Mouse (Mus musculus) megakaryocyte-erythroid progenitor cell, adult 5-6 weeks (primary cell): Measurements from ENCODE around the gene Chpf2. TPM values are rescaled to one million over a fixed set of nuclear protein-coding genes. Genes with fewer than 3 reads are reported as not detected.

Experiments used
- ATAC-seq: replicated peaks from 2 replicates; pipeline ENCODE4 v1.8.0; 2016; ENCODE audit warnings: mild to moderate bottlenecking, inconsistent platforms; ENCODE audit not compliant: severe bottlenecking, poor library complexity, low FRiP score, low TSS enrichment
- total RNA-seq, 2 experiments: library from RNA; stranded (forward) in 1 of 2; stranded (reverse) in 1 of 2; fragments of 200-1000, 215-1000 nt in 1 of 2; fragments of >200 nt in 1 of 2; fragmentation: Nextera tagmentation in 1 of 2; gene quantifications; 2 replicates each; pipeline ENCODE4 v1.2.3; 2014 to 2017

Chpf2 gene
- total RNA-seq, 2 experiments from 2014 or later, result 14.5 to 14.7 TPM

- ATAC-seq, result no peak
Measured at GRCm38 (mm10) chr5:24629712-24630111, 43.2 kb downstream of the Chpf2 start.

DNA sequence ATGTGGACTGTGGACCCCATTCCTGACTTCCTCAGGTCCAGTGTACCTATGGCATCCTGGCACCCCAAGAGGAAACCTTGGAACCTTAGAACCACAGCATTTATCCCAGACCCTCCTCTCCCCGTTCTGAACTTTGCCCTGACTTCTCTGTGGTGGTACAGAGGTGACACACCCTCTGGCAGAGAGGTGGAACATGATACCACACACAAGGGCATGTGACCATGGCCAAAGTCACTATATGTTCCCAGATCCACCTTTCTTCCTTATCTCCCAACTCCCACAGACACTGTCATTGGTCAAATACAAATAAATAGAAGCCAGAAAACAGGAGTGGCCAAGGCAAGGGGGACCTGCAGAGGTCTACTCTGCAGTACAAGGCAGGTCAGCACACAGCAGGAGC is 48.6 kb downstream of the Chpf2 start:
- ATAC-seq, result no peak

DNA sequence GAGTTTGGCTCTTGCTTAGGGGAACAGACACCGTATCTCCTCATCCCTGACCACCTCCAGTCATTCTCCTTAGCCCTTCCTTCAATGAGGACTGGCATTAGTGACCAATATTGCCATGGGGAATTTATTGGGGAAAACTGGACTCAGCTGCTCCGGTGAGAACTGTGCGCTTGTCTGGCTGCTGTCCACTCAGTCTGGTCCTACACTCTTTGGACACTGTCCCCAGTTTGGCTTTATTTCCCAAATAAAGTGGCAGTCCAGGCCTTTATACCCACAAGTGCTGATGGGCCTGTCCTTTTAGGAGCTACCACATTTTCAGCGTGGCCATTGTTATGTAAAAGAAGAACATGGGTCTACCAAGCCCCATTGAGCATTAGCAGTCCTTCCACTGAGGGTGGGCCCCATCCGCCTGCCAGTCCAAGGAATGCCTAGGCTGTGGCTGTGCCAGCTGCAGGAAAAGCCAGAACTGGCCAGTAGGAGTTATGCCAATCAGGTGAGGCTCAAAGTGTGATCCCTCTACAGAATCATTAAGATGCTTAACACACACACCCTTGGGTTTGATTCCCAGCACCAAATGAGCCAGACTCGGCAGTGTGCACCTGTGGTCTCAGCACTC is 49.1 kb downstream of the Chpf2 start:
- ATAC-seq, result no peak

- no peak for ATAC-seq
Measured at GRCm38 (mm10) chr5:24636987-24637386, 50.4 kb downstream of the Chpf2 start.

- no peak for ATAC-seq
Measured at GRCm38 (mm10) chr5:24638131-24638530, 51.6 kb downstream of the Chpf2 start.

DNA sequence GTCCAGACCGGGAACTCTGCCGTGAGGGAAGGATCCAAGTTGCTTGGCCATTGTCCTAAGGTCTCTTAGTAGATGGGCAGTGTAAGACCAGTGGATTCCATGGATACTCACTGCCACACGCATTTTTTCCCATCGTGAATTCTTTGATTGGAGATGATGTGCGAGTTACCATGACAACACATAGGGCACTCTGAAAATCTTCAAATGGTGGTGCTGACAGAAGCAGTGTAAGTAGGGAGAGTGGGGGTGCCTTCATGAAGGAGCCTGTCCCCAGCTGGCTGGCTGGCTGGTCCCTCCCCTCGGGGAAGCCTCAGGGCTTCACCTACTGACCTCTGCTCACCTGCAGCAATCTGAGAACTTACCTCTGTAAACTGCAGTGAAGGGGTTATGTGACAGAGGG is 52.5 kb downstream of the Chpf2 start:
- no peak for ATAC-seq

Other genes with a start within 250 kb of the Chpf2 start
- 1.2 TPM in 1 of 2 replicates, not detected in the other for gene Kcnh2, start 235.1 kb upstream of the Chpf2 start, total RNA-seq (2014; fragmentation: Nextera tagmentation)
- not detected in 2 replicates for gene Kcnh2, start 235.1 kb upstream of the Chpf2 start, total RNA-seq (2017)
- gene Nos3, start 221.9 kb upstream of the Chpf2 start, total RNA-seq (2014; fragmentation: Nextera tagmentation), result not detected in 2 replicates
- gene Nos3, start 221.9 kb upstream of the Chpf2 start, total RNA-seq (2017), result 0.23 TPM in 1 of 2 replicates, not detected in the other
- 1.9 and 5.2 TPM in 2 replicates for gene Atg9b, start 194.6 kb upstream of the Chpf2 start, total RNA-seq (2014; fragmentation: Nextera tagmentation)
- 1.1 and 7.3 TPM in 2 replicates for gene Atg9b, start 194.6 kb upstream of the Chpf2 start, total RNA-seq (2017)
- gene Abcb8, start 193.1 kb upstream of the Chpf2 start, total RNA-seq (2014; fragmentation: Nextera tagmentation), result 59.4 and 83.4 TPM in 2 replicates
- gene Abcb8, start 193.1 kb upstream of the Chpf2 start, total RNA-seq (2017), result 8.3 and 24.8 TPM in 2 replicates
- 1.4 TPM in 1 of 2 replicates, not detected in the other for gene Asic3, start 173.3 kb upstream of the Chpf2 start, total RNA-seq (2014; fragmentation: Nextera tagmentation)
- gene Asic3, start 173.3 kb upstream of the Chpf2 start, total RNA-seq (2017), result not detected in 2 replicates
- 25.5 and 31.7 TPM in 2 replicates for gene Cdk5, start 163.2 kb upstream of the Chpf2 start, total RNA-seq (2014; fragmentation: Nextera tagmentation)
- gene Cdk5, start 163.2 kb upstream of the Chpf2 start, total RNA-seq (2017), result 15.0 and 26.5 TPM in 2 replicates
- 22.8 and 24.7 TPM in 2 replicates for gene Slc4a2, start 162.9 kb upstream of the Chpf2 start, total RNA-seq (2014; fragmentation: Nextera tagmentation)
- gene Slc4a2, start 162.9 kb upstream of the Chpf2 start, total RNA-seq (2017), result 15.5 and 16.4 TPM in 2 replicates
- gene Fastk, start 141.5 kb upstream of the Chpf2 start, total RNA-seq (2014; fragmentation: Nextera tagmentation), result 101 and 135 TPM in 2 replicates
- 14.1 and 30.4 TPM in 2 replicates for gene Fastk, start 141.5 kb upstream of the Chpf2 start, total RNA-seq (2017)
- 10.5 and 11.4 TPM in 2 replicates for gene Tmub1, start 138.9 kb upstream of the Chpf2 start, total RNA-seq (2014; fragmentation: Nextera tagmentation)
- gene Tmub1, start 138.9 kb upstream of the Chpf2 start, total RNA-seq (2017), result 5.6 and 6.2 TPM in 2 replicates
- gene Agap3, start 134.6 kb upstream of the Chpf2 start, total RNA-seq (2014; fragmentation: Nextera tagmentation), result 36.5 and 53.3 TPM in 2 replicates
- gene Agap3, start 134.6 kb upstream of the Chpf2 start, total RNA-seq (2017), result 21.7 and 33.3 TPM in 2 replicates
- gene Gbx1, start 59.5 kb upstream of the Chpf2 start, total RNA-seq (2014; fragmentation: Nextera tagmentation), result not detected in 2 replicates
- gene Gbx1, start 59.5 kb upstream of the Chpf2 start, total RNA-seq (2017), result not detected in 2 replicates
- not detected in 2 replicates for gene Asb10, start 45.8 kb upstream of the Chpf2 start, total RNA-seq (2014; fragmentation: Nextera tagmentation)
- gene Asb10, start 45.8 kb upstream of the Chpf2 start, total RNA-seq (2017), result not detected in 2 replicates
- not detected in 2 replicates for gene 4931409K22Rik, start 29.9 kb upstream of the Chpf2 start, total RNA-seq (2014; fragmentation: Nextera tagmentation)
- not detected in 2 replicates for gene 4931409K22Rik, start 29.9 kb upstream of the Chpf2 start, total RNA-seq (2017)
- 70.2 and 80.7 TPM in 2 replicates for gene Abcf2, start 9.3 kb upstream of the Chpf2 start, total RNA-seq (2014; fragmentation: Nextera tagmentation)
- 122 and 164 TPM in 2 replicates for gene Abcf2, start 9.3 kb upstream of the Chpf2 start, total RNA-seq (2017)
- gene Smarcd3, start 37.7 kb downstream of the Chpf2 start, total RNA-seq (2014; fragmentation: Nextera tagmentation), result not detected in 2 replicates
- not detected in 2 replicates for gene Smarcd3, start 37.7 kb downstream of the Chpf2 start, total RNA-seq (2017)
- gene Nub1, start 98.8 kb downstream of the Chpf2 start, total RNA-seq (2014; fragmentation: Nextera tagmentation), result 18.4 and 22.4 TPM in 2 replicates
- 24.3 and 40.1 TPM in 2 replicates for gene Nub1, start 98.8 kb downstream of the Chpf2 start, total RNA-seq (2017)
- gene Wdr86, start 144.0 kb downstream of the Chpf2 start, total RNA-seq (2014; fragmentation: Nextera tagmentation), result 0.32 TPM in 1 of 2 replicates, not detected in the other
- gene Wdr86, start 144.0 kb downstream of the Chpf2 start, total RNA-seq (2017), result 0.42 TPM in 1 of 2 replicates, not detected in the other
- gene Crygn, start 171.3 kb downstream of the Chpf2 start, total RNA-seq (2014; fragmentation: Nextera tagmentation), result not detected in 2 replicates
- gene Crygn, start 171.3 kb downstream of the Chpf2 start, total RNA-seq (2017), result not detected in 2 replicates